Mouse (Mus musculus) frontal cortex, adult 2 months (tissue): Measurements from ENCODE around the gene Eif3f. TPM values are rescaled to one million over a fixed set of nuclear protein-coding genes. Genes with fewer than 3 reads are reported as not detected.

Experiments
- DNase-seq, 2 experiments: peaks; one replicate each; pipeline ENCODE4 v3.0.0; 2022; ENCODE audit warnings: low spot score in 1 of 2; ENCODE audit errors: extremely low spot score in 1 of 2
- polyA plus RNA-seq: library from polyadenylated mRNA; depleted of rRNA; stranded (reverse); fragments of >200 nt; gene quantifications from 2 replicates; pipeline ENCODE4 v1.2.3, GENCODE M21; 2012; rRNA removed

Gene Eif3f
- polyA plus RNA-seq = 104 and 113 TPM in 2 replicates

DNA sequence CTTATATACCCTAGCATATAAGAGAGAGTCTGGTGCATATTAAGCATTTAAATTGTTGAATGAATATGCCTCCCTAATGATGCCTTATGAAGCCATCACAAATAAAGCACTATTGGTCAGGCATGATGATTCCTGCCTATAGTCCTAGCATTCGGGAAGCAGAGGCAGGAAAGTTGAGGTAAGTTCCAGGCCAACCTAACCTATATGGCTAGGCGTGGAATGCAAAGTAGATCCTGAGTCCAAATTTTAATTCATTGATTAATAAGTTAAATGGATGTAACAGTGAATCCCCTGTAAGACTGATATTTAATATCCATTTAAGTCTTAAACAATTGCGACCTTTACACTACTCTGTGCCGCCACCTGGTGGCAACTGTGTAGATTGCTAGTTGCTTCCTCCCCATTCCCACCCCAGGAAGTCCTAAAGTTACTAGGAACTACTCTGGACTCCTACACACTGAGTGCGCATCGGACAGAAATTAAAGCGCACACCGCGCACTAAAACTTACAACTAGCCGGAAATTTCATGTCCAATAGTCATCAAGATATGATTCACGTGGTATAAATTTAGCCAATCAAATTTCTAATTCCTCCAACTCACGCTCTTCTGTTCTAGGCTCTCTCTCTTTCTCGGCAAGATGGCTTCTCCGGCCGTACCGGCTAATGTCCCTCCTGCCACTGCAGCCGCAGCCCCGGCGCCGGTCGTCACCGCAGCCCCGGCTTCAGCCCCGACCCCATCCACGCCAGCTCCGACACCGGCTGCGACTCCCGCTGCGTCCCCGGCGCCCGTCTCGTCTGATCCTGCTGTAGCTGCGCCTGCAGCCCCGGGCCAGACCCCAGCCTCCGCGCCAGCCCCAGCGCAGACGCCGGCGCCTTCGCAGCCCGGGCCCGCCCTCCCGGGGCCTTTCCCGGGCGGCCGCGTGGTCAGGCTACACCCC, at the start of gene Eif3f:
TSS of gene Eif3f (plus strand) at position 624 of the 938 bp plus-strand sequence.
- peak; percentile 97 to 99 for DNase-seq

DNA sequence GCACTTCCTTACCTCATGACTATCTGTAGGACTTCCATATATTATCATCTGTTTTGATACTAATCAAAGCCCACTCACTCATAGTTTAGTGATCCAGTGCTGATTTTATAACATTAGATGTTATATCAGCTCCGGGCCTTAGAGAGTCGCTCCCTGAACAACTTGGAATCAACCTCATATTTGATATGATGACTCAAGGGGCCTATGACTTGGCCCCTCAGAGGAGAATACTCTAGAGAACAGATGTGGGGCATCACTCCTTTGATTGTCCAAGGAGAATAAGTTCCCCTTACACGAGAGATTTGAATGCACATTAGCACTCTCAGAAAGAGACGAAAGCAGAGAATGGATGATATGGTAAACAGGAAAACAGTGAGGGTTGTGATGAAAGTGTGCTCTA, 49.3 kb upstream of the Eif3f start, which contains the start of gene Olfr518:
TSS of gene Olfr518 (minus strand) at position 101 of the 400 bp plus-strand sequence.
- no peak for DNase-seq

DNA sequence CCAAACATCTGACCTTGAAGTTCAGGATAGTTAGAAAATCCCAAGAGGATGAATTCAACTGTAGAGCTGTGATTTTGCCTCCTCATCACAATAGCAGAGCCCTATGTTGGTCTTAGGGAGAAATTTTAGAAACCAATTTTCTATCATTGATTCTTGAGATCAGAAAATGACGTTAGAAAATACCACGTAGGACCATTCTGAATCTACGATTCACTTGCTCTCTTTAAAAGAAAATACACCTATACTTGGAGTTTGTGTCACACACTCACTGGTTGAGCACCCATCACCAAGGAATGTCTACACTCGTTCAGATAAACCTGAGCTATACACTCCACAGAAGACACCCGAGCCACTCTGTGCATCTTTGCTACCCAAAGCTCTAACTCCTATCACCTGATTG, 39.9 kb upstream of the Eif3f start, which contains the start of gene Olfr519:
TSS of gene Olfr519 (minus strand) at position 101 of the 400 bp plus-strand sequence.
- DNase-seq = no peak

DNA sequence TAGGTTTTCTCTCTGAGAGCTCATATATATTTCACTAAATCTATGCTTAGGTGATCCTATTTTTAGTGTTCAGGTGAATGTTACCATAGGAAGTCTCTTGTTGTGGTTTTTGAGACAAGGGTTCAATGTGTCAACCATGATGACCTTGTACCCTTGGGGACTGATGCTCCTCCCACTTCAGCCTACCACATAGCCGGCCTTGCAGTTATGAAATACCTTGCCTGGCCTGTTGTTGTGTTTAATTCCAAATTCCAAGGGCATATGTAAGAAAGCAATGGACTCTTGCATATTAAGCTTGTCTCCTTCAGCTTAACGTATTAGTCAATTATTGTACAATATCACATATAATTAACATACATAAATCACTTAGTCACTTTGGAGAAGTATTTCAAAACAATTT, 30.2 kb upstream of the Eif3f start:
- DNase-seq = no peak

DNA sequence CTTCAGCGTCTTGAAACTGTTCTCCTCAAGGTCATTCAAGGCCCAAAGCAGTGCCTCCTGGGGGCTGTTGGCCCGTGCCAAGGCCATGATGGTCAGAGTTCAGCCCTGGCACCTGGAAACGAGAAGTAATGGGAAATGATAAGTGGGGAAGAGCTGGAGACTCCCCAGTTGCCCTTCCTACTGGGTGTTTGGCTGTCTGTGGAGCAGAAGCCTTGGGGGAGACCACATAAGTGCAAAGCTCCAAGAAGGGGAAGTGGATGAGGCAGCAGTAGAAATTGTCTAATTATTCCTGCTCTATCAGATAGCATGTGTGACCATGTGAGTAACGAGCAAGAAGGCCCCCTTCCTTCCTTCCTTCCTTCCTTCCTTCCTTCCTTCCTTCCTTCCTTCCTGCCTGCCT, 7.2 kb upstream of the Eif3f start:
- no peak for DNase-seq

DNA sequence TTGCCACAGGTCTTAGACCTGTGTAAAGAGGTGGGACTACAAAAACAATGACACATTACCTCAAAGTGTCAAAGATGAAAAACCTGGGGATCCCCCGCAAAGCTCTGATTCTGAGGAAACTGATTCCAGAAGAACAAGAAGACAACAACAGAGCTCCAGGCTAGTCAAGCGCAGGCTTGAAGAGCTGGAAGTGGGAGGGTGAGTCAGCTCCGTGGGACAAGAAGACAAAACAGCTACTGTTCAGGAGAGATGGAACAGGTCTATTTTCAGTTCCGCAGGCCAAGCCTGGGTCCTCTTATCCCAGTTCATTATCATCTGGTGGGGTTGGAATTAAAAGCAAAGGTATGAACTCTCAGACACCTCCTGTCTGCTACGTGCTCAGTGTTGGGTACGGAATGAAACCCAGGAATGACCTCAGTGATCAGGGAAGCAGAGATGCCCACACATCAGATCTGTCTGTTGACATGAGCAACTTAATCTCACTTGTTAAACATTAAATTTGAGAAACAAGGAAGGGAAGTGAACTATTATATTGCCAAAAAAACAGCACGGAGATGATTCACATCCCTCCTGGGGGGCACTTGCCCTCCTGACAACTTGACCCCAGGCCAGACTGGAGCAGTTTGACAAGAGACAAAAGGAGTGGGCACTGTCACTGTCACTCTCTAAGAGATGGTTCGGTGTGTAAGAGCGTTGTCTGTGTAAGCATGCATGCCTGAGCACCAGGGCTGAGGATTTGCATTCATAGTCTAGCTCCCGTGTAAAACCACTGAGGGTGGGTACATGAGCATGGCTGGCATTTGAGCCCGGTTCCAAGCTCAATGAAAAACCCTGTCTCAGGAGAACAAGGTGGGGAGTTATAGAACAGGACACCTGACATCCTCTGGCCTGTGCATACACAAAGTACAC, 5.7 kb upstream of the Eif3f start:
- peak in 1 of 2 experiments; percentile 48 for DNase-seq

DNA sequence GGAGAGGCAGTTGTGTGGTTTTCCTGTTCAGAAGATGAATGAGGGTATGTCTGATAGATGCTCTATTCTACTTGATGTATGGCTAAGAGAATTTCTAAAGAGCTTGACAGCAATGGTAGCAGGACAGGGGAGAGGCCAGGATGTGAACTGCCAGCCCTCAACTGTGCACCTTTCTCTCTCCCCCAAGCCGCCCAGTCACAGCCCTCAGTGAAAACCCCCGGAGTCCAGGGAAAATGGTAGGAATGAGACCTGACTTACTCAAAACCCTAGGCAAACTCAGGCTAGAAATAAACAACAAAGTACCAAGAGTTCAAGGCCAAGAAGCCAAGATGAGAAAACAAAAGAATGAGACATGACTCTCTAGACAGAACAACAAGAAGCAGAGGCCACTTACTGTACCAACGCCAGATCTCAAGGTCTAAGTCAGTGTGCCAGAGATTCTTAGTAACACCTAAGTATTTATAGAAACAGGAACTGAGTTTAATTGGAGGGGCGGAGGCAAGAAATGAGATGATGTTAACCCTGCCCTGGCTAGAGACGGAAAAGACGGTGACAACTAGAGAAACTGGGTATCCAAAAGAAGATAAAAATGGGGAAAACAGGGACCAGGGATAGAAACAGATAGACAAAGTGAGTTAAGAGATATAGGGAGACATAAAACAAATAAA, 4.4 kb upstream of the Eif3f start, which contains the start of gene Nlrp10:
TSS of gene Nlrp10 (minus strand) at position 453 of the 668 bp plus-strand sequence.
- DNase-seq = no peak

DNA sequence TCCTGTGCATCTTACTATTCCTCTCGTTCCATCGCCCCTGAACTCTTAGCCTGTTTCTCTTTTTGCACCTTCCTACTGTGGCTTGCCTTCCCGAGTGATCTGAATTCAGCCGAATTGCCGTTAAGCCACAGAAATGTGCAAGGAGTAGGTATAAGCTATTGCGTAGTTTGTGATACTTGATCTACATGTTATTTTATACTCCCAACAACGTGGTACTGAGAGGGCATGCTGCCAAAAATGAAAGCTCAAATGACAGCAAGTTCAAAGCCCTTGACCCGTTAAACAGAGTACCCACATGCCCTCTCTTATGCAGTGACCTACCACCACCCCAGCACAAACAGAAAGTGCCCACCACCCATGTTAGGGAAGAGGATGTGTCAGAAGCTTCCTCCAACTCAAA, 619 bp downstream of the Eif3f start:
- DNase-seq = no peak

DNA sequence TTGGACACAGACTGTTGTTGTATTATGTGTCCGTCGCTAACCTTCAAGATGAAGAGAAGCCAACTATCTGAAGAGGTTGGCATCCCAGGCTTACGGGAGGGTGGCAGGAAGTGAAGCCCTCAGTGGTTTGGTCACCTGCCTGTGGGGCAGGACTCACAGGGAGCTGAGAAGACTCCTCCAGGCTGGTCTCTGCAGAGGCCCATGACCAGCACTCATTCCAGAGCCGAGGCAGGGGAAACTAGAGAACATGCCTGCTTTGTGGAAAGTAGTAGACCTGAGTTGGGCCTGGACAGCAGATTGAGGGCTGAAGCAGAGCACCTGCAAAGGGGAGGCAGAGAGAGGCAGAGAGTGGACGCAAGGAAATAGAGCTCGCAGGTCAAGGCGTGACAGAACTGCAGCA, 1.2 kb downstream of the Eif3f start:
- no peak for DNase-seq

DNA sequence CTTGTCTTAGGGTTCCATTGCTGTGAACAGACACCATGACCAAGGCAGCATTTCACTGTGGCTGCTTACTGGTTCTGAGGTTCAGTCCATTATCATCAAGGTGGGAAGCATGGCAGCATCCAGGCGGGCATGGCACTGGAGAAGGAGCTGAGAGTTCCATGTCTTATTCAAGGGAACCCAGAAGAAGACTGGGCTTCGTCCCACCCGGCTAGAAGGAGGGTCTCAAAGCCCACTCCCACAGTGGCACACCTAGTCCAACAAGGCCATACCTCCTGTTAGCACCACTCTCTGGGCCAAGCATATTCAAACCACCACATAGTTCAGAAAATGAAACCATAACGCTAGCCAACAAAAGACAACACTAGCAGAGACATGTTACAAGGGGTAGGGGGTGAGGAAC, 2.4 kb downstream of the Eif3f start:
- DNase-seq = no peak

DNA sequence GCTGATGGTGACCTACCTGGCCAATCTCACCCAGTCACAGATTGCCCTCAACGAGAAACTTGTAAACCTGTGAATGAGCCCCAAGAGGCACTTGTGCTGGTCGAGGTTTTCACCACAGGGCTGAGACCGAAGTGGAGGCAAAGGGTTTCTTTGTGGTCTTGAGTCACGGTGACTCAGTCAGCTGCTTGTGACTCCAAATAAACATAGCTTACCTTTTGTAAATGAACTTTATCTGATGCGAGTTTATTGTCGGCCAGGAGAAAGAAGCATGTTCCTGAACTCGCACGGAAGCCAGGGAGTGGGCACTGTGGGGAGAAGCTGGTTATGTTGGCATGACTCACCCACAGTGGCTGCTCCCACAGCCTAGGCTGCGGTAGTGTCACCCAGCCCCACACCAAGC, 7.2 kb downstream of the Eif3f start:
- DNase-seq = no peak

DNA sequence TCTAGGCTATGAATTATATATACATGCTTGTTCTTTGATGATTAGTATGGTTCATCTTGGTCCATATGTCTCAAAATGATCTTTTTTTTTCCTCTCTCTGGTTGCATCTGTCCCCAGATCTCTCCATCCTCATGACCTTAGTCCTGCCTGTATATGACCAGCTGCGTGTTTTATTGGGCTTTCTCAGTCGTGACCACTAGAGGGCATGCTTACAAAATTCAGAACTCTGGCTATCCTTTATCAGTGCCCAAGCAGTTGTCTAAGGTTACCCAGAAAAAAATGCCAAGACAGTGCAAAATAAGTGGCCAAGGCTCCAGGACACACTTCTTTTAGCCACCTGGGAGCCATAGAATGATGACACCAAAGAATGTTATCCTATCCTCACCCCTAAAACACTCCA, 9.8 kb downstream of the Eif3f start:
- DNase-seq = peak in 1 of 2 experiments; percentile 75

DNA sequence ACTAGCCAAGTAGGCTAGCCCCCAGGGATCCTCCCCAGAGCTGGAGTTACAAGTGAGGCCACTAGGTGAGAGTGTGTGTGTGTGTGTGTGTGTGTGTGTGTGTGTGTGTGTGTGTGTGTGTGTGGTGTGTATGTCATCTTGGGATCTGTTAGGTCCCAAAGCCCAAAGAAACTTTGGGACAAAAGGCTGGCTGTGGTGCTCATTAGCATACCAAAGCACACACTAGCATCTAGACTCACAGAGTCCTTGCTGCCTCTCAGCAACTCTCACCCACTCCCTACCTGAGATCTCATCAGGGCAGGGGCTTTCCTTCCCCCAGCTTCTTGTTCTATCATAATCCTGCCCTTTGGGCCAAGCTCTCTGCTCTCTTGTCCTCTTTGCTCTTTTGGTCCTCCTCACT, 14.4 kb downstream of the Eif3f start:
- DNase-seq = no peak

DNA sequence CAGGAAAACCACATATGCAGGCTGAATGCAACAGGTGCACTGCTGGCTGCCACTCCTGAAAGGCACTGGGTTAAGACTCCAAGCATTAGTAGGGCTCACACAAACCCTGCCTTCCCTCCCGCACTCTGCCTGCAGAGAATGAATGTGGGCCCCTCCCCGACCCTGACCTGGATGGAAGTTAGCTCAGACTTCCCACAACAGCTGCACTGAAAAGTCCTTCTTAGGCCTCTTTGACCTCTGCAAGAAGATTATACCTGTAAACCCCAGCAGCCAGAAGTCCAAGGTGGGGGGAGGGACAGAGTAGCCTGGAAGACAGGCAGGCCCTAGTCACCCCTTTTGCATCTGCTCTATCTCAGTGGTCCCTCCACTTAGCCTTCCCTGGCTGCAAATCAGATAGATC, 15.1 kb downstream of the Eif3f start:
- DNase-seq = no peak

DNA sequence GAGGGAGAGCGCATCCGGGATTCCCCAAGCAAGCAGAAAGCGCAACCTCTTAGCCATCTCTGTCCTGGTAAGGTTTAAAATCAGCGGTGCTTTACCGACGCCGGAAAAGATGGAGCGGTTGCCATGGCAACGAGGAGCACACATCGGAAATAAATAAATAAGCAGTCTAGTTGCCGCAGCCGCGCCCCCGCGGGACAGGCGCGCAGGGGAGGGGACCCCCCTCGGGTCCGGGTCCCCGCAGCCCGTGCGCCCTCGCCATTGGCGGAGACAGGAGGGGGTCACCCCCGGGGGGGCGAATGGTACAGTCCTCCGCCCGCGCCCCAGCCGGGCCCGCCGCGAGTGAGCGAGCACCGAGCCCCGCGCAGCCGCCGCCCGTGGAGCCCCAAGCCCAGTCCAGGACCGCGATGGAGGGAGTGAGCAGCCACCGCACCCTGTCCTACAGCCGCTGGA, 16.1 kb downstream of the Eif3f start, which contains the start of gene Tub:
TSS of gene Tub (plus strand) at position 27 of the 450 bp plus-strand sequence.
- peak; percentile 72 to 86 for DNase-seq

DNA sequence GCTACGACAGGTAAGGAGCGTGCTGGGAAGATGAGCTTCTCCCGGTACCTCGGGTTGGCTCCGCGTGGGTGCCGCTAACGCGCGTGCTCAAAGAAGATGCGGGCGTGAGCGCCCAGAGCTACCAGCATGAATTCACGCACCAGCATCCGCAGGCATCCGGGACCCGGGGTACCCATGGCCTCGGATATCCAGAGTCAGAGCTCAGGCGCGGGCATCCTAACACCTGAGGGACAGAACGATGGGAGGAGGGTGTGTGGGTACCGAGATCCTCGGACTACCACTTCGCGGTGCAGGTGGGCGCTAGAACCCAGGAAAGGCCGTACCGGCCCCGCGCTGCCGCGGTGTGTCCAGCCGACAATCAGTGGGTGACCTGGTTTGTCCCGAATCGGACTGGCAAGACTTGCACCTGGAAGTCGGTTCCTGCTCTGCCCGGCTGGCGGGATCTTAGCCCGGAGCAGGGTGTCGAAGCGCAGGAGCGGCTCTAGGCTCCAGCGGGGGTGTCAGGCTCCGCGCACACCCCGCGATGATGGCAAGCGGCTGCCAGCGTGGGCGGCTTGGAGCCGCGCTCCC, 16.6 kb downstream of the Eif3f start:
- DNase-seq = peak; percentile 34 to 76

DNA sequence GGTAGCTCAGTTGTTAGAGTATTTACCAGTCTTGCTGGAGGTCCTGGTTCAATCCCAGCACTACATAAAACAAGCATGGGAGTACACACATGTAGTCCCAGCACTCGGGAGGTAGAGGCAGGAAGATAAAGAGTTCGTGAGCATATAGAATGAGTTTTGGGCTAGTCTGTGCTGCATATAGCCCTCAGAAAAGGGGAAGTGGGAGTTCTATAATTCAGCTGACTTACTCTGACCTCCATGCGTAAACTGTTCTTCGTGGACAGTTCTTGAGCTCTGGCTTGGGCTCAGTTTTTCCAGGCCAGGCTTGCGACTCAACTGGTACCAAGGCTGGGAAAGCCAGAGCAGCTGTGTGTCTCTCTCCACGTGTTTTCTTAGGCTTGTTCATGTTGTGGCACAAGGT, 18.6 kb downstream of the Eif3f start:
- DNase-seq = no peak

DNA sequence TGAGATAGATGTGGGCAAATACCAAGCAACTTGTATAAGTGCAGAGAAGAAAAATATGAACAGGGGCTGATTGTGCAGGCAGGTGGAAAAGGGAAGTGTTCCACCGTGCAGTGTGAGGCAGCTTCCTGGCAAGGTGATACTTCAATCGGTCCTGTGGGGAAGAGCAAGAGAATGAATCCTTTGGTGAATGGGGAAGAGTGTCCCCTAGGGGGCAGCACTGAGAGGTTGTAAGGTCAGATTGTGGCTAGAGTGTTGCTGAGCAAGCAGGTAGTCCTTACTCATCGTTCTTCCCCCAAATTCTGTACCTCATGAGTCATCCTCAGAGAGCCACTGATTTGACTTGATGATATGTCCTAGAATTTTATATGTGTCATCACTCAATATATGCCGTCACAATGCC, 20.0 kb downstream of the Eif3f start:
- peak in 1 of 2 experiments; percentile 57 for DNase-seq

DNA sequence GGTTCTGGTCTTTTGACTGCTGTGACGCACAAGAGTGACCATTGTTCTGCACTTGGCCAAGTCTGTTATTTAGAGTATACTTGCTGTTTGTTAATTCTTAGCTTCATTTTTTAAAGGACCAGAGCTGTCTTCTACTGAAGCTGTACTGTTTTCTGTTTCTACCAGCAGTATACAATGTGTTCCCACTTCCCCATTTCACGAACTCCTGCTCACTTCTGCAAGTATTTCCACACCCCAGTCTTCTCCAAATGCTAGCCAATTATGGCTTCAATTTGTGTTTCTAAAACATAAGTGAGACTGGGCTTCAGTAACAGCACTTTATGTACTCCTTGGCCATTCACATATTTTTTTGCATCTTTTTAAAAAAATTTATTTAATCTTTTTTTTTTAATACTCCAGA, 23.5 kb downstream of the Eif3f start:
- no peak for DNase-seq

DNA sequence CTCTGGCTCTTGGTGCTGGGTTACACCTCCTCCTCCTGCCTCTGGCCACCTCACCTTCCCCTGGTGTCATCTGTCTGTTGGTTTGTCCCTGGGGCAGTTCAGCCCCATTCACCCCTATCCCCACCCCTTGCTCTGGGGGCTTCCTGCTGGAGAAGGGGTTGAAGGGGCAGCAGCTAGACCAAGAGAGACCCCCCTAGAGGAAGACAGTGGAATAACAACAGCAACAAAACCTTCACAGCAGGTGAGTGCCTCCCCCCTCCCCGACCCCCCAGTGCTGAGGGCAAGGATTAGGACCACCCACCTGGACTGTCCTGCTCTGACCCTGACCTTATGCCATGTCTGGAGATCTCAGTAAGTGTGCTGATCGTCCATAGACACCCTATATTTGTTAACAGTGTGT, 31.8 kb downstream of the Eif3f start:
- DNase-seq = no peak
